17 mouse cellular contexts compared by ENCODE assay signal in genomic region chr9:32835626-32835971, GRCm38 (mm10).
DNase-seq lines count a peak whose midpoint lies in the region; ATAC-seq and TF ChIP-seq lines count a peak whose summit lies in the region.
"Had no signal": no experiment of that assay in that cellular context is flagged by ENCODE, and none has a peak within 500 bp of the region (broad histone marks: within the 10 kb centered on the region; RNA-seq: fewer than 3 reads in every experiment).

No protein-coding gene starts in this region.

- WGBS in heart, postnatal 0 days = 17% methylated on average over 4 of the region's 4 CpGs

- H3K27ac ChIP-seq in heart, postnatal 0 days (ENCODE audit: low read depth) = peak overlapping the region; percentile 14; the same call in 1 of the 2 replicates
- no peak overlapping the region for H3K27ac ChIP-seq in layer of hippocampus, adult 2 months
- H3K27ac ChIP-seq: forebrain, embryonic 15.5 days; hindbrain, postnatal 0 days; liver, embryonic 14.5 days; midbrain, embryonic 15.5 days; stomach, postnatal 0 days had no signal

- peaks cover 13% of the 10 kb centered on the region for H3K4me1 ChIP-seq in heart, postnatal 0 days (ENCODE audit: control insufficient read depth, insufficient read depth)
- H3K4me1 ChIP-seq: forebrain, embryonic 15.5 days had no signal

- no peak overlapping the region for H3K9ac ChIP-seq in heart, postnatal 0 days (replicated peaks; ENCODE audit: low read depth, low read length)
- H3K9ac ChIP-seq: forebrain, embryonic 15.5 days; liver, embryonic 14.5 days; midbrain, embryonic 15.5 days had no signal

- peak; percentile 96 for DNase-seq in heart, adult 11 months
- no peak for DNase-seq in heart, postnatal 4 days
- peak; percentile 27 for DNase-seq in retina, embryonic 14.5 days (ENCODE audit: low spot score)
- DNase-seq in retina, postnatal 1 day = no peak
- no peak for DNase-seq in heart, postnatal 0 days (ENCODE audit: low spot score)
- no peak for DNase-seq in layer of hippocampus, adult 2 months (ENCODE audit: low spot score in 2 of 2)
- DNase-seq: cerebellum, postnatal 36 days; kidney, postnatal 25 days; lung, postnatal 14 days; right cerebral cortex, adult 18-20 months; thymus, postnatal 36 days had no signal

- no peak for TF ChIP-seq EP300 in heart, postnatal 0 days (IDR thresholded peaks at IDR 0.05; ENCODE audit: low read depth)

- peak; percentile 57; the same call in 1 of the 2 replicates for ATAC-seq in heart, postnatal 0 days (ENCODE audit: insufficient read depth, low read depth)
- ATAC-seq in activated CD4-positive, CD25-positive, alpha-beta regulatory T cell, adult 4 months = no peak
- ATAC-seq: forebrain, embryonic 15.5 days; hindbrain, postnatal 0 days; midbrain, embryonic 15.5 days had no signal

- H3K9me3 ChIP-seq in heart, postnatal 0 days (replicated peaks; ENCODE audit: control insufficient read depth, low read length) = no peaks in the 10 kb centered on the region
- H3K9me3 ChIP-seq: forebrain, embryonic 15.5 days; midbrain, embryonic 15.5 days had no signal

- no peaks in the 10 kb centered on the region for H3K36me3 ChIP-seq in heart, postnatal 0 days (replicated peaks; ENCODE audit: control insufficient read depth, insufficient read depth, low read length)
- H3K36me3 ChIP-seq: forebrain, embryonic 15.5 days; midbrain, embryonic 15.5 days had no signal

- H3K4me3 ChIP-seq in heart, postnatal 0 days (ENCODE audit: low read depth, low read length) = no peak overlapping the region
- H3K4me3 ChIP-seq in layer of hippocampus, adult 2 months = no peak overlapping the region
- H3K4me3 ChIP-seq: forebrain, embryonic 15.5 days; midbrain, embryonic 15.5 days had no signal

- no peaks in the 10 kb centered on the region for H3K27me3 ChIP-seq in heart, postnatal 0 days (ENCODE audit: control insufficient read depth, insufficient read depth, low read length)
- H3K27me3 ChIP-seq: forebrain, embryonic 15.5 days; midbrain, embryonic 15.5 days had no signal

- TF ChIP-seq CTCF in heart, postnatal 0 days (IDR thresholded peaks at IDR 0.05; ENCODE audit: low read depth) = no peak
- TF ChIP-seq CTCF in layer of hippocampus, adult 2 months (conservative IDR thresholded peaks at IDR 0.05) = no peak

- 0 out of 2 replicates have a peak overlapping the region, but pooled peaks have one; percentile 19 for H3K4me2 ChIP-seq in heart, postnatal 0 days (ENCODE audit: low read depth, low read length)
- H3K4me2 ChIP-seq: forebrain, embryonic 15.5 days; midbrain, embryonic 15.5 days had no signal

Comparison
In these comparisons a context has a peak if more than half of its experiments do, and no peak if none do; other contexts are left out.
1. DNase-seq: peak in heart, adult 11 months (single experiment) and retina, embryonic 14.5 days (single experiment); none in heart, postnatal 4 days (single experiment), retina, postnatal 1 day (single experiment), heart, postnatal 0 days (single experiment) and layer of hippocampus, adult 2 months (0 of 2).